Mouse (Mus musculus) inflammation-experienced regulatory T-cells, adult 6 months (primary cell): ENCODE results near the gene Aldh18a1. TPM values are rescaled to one million over a fixed set of nuclear protein-coding genes. Genes with fewer than 3 reads are reported as not detected.
A peak's percentile ranks its signal among the peaks of the same experiment; 100 is the strongest.
"Not testable (repeated sequence)": the region's sequence is repeated elsewhere in the genome, so short reads cannot be mapped to it uniquely, and the experiment has no call there.

Experiments
- ATAC-seq: one replicate; pipeline ENCODE4 v1.8.0; 2017
- polyA plus RNA-seq, 3 experiments: library from polyadenylated mRNA; unstranded; fragments of 100-300 nt; shearing (Covaris generic); gene quantifications; one replicate each; pipeline ENCODE4 v1.2.1; 2017

Gene Aldh18a1
- polyA plus RNA-seq: 10 to 100 TPM; 34.5 to 39.7 (median 38.7) TPM

- peak; percentile 91 for ATAC-seq
Observed at GRCm38 (mm10) chr19:40588293-40588654, at the start of gene Aldh18a1. Gene Aldh18a1, minus strand, starts transcription at chr19:40588463.

- no peak for ATAC-seq
Observed at GRCm38 (mm10) chr19:40637601-40638000, 49.3 kb upstream of the Aldh18a1 start.

GRCm38 (mm10) chr19:40637091-40637490, 48.8 kb upstream of the Aldh18a1 start:
- ATAC-seq: no peak

DNA sequence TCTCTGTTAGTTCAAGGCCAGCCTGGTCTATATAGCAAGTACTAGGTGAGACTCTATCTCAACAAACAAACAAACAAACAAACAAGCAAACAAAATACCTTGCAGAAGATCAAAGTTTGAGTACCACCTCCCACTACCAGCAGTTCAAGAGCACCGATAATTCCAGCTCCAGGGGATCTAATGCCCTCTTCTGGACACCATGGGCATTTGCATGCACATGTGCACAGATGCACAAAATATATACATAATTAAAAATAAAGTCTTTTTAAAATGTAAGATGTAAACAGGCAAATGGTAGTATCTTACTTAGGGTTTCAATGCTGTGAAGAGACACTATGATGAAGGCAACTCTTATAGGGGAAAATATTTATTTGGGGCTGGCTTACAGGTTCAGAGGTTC, 44.9 kb upstream of the Aldh18a1 start:
- ATAC-seq: no peak

DNA sequence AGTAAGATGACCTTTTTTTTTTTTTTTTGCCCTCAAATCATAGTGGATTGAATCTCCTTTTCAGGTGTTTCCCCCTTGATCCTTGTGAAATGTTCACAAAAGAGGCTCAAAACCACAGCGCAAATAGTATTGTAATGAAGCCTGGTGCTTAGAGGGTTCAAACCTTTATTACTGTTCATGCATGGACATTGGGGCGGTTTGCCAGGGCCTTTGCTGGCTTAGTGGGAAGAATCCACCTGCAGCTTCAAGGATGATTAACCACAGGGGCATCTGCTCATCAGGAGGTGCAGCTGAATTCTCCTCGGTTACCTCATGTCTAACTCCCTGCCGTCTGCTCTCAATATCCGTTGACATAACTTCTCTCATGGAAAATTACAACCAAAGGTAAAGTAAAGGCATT, 44.4 kb upstream of the Aldh18a1 start:
- no peak for ATAC-seq

DNA sequence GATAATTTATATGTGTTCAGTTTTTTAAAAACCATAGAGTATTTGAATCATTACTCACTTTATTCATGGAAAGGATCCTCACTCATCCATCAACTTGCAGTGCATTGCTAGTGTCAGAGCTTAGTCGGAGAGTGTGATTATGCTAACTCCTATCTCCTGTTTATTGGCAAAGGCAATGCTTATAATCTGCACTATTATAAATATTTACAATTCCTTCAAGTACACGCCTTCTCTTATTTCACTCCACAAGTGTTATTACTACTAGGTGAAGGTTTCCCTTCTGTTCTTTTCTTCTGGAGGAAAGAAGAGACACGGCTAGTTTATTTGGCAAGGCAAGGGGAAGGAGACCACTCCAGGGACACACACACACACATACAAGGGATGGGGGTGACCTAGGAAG, 43.9 kb upstream of the Aldh18a1 start:
- ATAC-seq: no peak

DNA sequence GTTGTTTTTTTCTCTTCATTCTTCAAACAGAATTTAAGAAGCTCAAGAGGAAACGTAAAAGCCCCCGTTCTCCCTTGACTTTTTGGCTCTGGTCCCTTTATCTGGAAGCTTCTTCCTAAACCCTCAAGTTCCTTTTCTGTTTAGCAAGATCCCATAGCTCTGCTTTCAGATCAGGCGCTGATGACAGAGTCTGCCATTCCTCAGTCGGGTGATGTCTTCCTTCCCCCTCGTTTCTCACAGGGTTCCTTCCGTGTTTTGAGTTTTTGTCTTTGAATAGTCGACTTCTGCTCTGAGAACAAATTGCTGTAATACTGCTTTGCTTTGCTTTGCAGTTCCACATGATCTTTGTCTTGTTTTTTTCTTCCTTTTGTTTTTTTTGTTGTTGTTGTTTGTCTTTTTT, 42.3 kb upstream of the Aldh18a1 start:
- no peak for ATAC-seq

DNA sequence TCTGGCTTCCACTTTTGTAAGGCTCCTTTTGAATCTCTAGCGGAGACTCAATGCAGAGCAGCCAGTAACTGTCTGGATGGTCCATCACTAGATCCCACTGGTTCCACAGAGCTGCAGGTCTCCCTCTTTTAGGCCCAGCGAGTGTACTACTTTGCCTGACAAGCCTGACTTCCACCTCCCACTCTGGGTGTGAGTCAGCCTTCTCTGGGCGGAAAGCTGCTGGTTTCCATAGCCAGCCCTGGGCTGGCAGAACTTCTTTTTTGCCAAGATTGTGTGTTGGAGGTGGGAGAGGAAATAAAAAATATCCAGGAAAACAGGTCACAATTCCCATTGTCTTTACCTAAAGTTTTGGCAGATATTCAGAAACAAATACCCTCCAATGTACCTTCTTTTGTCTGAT, 41.8 kb upstream of the Aldh18a1 start:
- no peak for ATAC-seq

DNA sequence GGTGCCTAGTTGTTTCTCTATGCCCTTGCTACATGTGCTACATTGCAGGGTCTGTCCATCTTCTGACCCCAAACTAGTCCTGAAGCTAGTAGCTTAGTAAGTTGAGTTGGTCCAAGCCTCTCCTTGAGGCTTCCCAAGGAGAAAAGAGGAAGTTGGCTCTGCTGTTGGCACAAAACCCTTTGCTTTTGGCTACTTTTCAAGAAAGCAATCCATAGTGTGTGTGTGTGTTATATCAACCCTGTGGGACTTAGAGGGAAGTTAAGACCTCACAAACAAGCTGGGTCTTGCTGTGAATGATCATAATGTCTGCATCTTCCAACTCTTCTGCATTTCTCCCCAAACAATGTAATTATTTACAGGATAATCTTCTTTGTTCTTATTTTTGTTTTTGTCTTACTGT, 40.7 kb upstream of the Aldh18a1 start:
- ATAC-seq: no peak

DNA sequence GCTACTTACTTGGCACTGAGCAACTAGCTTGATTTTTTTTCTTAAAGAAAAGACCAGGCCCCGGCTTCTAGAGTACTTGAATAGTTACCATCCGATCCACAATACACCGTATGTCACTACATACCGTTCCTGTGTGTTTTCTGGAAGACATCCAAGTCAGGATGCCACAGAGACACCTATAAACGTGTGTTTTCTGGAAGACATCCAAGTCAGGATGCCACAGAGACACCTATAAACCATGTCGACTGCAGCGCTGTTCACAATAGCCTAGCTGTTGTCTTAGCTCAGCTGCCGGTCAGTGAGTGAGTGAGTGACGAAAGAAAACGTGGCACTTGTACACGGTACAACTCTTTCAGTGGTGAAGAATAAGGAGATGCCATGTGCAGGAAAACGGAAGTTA, 37.7 kb upstream of the Aldh18a1 start:
- ATAC-seq: no peak

GRCm38 (mm10) chr19:40621616-40622015, 33.4 kb upstream of the Aldh18a1 start:
- not testable (repeated sequence) for ATAC-seq

- peak; percentile 55 for ATAC-seq
Observed at GRCm38 (mm10) chr19:40616021-40616420, 27.8 kb upstream of the Aldh18a1 start.

DNA sequence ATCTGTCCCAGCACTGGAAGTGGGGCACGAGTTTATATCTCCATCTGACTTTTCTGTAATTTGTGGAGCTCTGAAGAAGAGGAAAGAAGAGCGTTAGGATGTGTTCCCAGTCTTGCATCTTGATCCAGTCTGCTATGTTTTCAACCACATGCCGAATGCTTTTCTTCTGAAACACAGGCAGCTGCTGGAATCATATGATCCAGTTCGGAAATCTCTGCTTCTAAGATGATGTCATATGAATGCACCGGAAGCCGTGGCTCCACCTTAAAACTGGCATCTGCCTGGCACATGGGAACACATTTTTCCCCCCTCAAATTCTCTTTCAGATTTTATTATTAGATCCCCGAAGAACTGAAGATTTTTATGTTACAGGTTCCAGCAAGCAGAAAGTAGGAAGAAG, 26.5 kb upstream of the Aldh18a1 start:
- ATAC-seq: no peak

GRCm38 (mm10) chr19:40611830-40612506, 23.7 kb upstream of the Aldh18a1 start, which contains the start of the genes Tctn3 and Entpd1:
Gene Tctn3, minus strand, starts transcription at chr19:40612233.
Gene Entpd1, plus strand, starts transcription at chr19:40612366.
- ATAC-seq: peak; percentile 99

- no peak for ATAC-seq
Observed at GRCm38 (mm10) chr19:40607676-40608075, 19.4 kb upstream of the Aldh18a1 start.

GRCm38 (mm10) chr19:40605189-40605588, 16.9 kb upstream of the Aldh18a1 start:
- no peak for ATAC-seq

GRCm38 (mm10) chr19:40601870-40602269, 13.6 kb upstream of the Aldh18a1 start:
- ATAC-seq: no peak

DNA sequence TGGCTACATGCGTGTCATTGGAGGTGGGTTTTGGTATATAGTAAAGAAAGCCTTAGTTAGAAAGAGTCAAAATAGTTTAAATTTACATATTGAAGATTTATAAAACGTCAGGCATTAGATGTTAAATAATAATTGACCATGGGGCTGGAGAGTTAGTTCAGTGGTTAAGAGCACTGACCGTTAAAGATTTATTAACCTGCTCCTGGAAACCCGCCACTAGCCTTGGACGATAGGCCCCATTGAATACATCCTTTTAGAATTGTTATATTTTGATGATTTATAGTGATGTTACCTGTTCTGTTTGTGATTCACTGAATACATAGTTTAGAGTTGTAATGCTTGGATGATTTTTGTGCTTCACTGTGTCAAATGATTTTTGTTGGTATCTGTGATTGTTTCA, 12.6 kb upstream of the Aldh18a1 start:
- ATAC-seq: not testable (repeated sequence)

GRCm38 (mm10) chr19:40595831-40596230, 7.6 kb upstream of the Aldh18a1 start:
- ATAC-seq: no peak

DNA sequence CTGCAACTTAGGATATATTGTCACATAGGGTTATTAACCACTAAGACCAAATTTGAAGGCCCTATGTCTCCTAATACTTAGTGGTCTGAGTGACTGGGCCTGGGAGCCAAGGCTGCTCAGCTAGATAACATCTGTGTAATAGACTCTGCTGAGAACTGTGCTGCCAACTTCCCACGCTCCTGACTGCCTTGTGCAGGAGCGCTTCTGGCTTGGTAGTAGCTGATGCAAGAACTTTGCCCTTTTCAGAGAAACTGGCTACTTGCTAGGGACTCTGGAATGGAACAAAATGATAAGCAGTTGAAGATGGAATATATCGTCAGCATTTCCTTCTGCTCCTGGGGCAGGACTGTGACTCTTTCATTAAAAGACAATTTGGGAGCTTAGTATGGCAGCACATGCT, 7.0 kb upstream of the Aldh18a1 start:
- ATAC-seq: no peak

- ATAC-seq: no peak
Observed at GRCm38 (mm10) chr19:40589530-40589880, 1.2 kb upstream of the Aldh18a1 start.

GRCm38 (mm10) chr19:40588847-40589529, 725 bp upstream of the Aldh18a1 start:
- ATAC-seq: peak; percentile 66

- peak; percentile 21 for ATAC-seq
Observed at GRCm38 (mm10) chr19:40587491-40588292, 571 bp downstream of the Aldh18a1 start.

GRCm38 (mm10) chr19:40586908-40587307, 1.4 kb downstream of the Aldh18a1 start:
- no peak for ATAC-seq
